Mouse (Mus musculus) hindbrain, embryonic 15.5 days (tissue): ENCODE results near the gene 2900026A02Rik. TPM values are rescaled to one million over a fixed set of nuclear protein-coding genes. Genes with fewer than 3 reads are reported as not detected.

Experiments
- ATAC-seq: fragments of 200-750 bp; cut with Nextera tagmentation; 2 replicates; pipeline ENCODE4 v1.8.0; 2017; ENCODE audit warnings: low read depth, moderate number of reproducible peaks, moderate TSS enrichment; ENCODE audit not compliant: low FRiP score
- H3K27ac ChIP-seq: fragments of 300-500 bp; sonication (generic); replicated peaks from 2 replicates; pipeline ENCODE4 v1.5.1; 2015; ENCODE audit warnings: mild to moderate bottlenecking, inconsistent platforms
- H3K27me3 ChIP-seq: fragments of 300-500 bp; sonication (generic); 2 replicates; pipeline ENCODE4 v1.6.1; 2015; ENCODE audit warnings: control low read depth, inconsistent platforms
- H3K36me3 ChIP-seq: fragments of 300-500 bp; sonication (generic); 2 replicates; pipeline ENCODE4 v1.6.1; 2015; ENCODE audit warnings: control low read depth, inconsistent platforms
- H3K4me1 ChIP-seq: fragments of 300-500 bp; sonication (generic); replicated peaks from 2 replicates; pipeline ENCODE4 v1.6.1; 2015; ENCODE audit warnings: control low read depth, inconsistent platforms
- H3K4me2 ChIP-seq: fragments of 300-500 bp; sonication (generic); 2 replicates; pipeline ENCODE4 v1.6.1; 2015; ENCODE audit warnings: moderate library complexity, mild to moderate bottlenecking, inconsistent platforms
- H3K4me3 ChIP-seq: fragments of 300-500 bp; sonication (generic); 2 replicates; pipeline ENCODE4 v1.5.1; 2015; ENCODE audit warnings: mild to moderate bottlenecking, inconsistent platforms
- H3K9ac ChIP-seq: fragments of 300-500 bp; sonication (generic); 2 replicates; pipeline ENCODE4 v1.6.1; 2015; ENCODE audit warnings: inconsistent platforms
- H3K9me3 ChIP-seq: fragments of 300-500 bp; sonication (generic); 2 replicates; pipeline ENCODE4 v1.6.1; 2016; ENCODE audit warnings: control low read depth, inconsistent platforms
- WGBS: fragments of 180-500 bp; shearing (Covaris S2); methylation state at CpG from one replicate; pipeline ENCODE4 v1.1.7; 2015; 5-methylcytosine and 5-hydroxymethylcytosine counted together
- polyA plus RNA-seq: library from polyadenylated mRNA; unstranded; fragments of >200 nt; fragmentation: Nextera tagmentation; extraction: Ambion mirVana; gene quantifications from 2 replicates; pipeline ENCODE4 v1.2.1, GENCODE M21; 2015

Gene 2900026A02Rik
- polyA plus RNA-seq, 1 experiment from 2014 or later: 3.9 TPM

- ATAC-seq: no peak
- 87% methylated on average over 17 of the region's 17 CpGs for WGBS
Measured at GRCm38 (mm10) chr5:113097551-113097950, 123.5 kb downstream of the 2900026A02Rik start.

DNA sequence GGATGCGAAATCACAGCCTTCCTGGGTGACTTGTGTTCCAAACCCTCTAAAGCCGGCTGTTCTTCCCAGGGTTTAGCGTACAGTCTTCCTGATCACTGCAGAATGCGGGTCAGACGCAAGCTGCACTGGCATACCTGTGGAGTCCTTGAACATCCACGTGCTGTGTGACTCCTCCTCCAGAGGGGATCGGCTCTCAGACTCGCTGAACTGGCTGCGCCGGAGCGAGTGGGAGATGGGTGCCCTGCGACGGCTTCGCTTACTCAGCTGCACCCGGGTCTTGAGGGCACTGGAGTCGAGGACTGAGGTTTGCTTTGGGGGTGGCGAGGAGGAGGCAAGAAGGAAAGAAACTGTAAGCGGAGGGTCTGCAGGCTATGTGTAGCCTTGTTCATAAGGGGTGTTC, 125.6 kb downstream of the 2900026A02Rik start:
- Histone ChIP-seq H3K36me3 (no peaks in the 10 kb centered on the region), H3K9ac (no peak overlapping the region), H3K4me1 (no peaks in the 10 kb centered on the region), H3K4me2 (no peak overlapping the region), H3K9me3 (no peaks in the 10 kb centered on the region), H3K27me3 (no peaks in the 10 kb centered on the region), H3K4me3 (no peak overlapping the region), H3K27ac (no peak overlapping the region)
- 93% methylated on average over 18 of the region's 18 CpGs for WGBS
- no peak for ATAC-seq

More at GRCm38 (mm10) chr5:113097551-113097950, 123.5 kb downstream of the 2900026A02Rik start:
- Histone ChIP-seq H3K9me3 (no peaks in the 10 kb centered on the region), H3K36me3 (no peaks in the 10 kb centered on the region), H3K27me3 (no peaks in the 10 kb centered on the region), H3K27ac (no peak overlapping the region), H3K9ac (no peak overlapping the region), H3K4me2 (no peak overlapping the region), H3K4me1 (peaks cover 5% of the 10 kb centered on the region), H3K4me3 (no peak overlapping the region)

DNA sequence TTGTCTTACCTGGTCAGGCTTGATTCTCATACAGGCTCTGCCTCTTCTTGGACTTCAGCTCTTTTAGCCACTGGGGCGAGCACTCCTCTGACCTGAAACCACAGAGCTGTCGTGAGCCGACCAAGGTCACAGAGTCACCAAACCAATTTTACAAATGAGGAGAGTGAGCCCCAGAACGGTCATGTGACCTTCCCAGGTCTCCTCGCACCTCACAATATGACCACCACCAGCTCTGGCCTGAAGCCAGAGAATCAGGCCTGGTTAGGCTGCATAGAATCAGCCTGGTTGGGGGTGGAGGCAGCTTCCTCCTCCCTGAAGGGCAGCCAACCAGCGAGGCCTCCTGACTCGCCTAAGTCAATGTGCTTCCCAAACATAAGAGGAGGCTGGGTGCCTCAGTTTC, 128.6 kb downstream of the 2900026A02Rik start:
- no peaks in the 10 kb centered on the region for H3K9me3 ChIP-seq
- WGBS: 75% methylated on average over 7 of the region's 7 CpGs
- no peaks in the 10 kb centered on the region for H3K36me3 ChIP-seq
- no peak for ATAC-seq
- H3K4me2 ChIP-seq: no peak overlapping the region
- H3K27ac ChIP-seq: no peak overlapping the region
- no peak overlapping the region for H3K4me3 ChIP-seq
- H3K4me1 ChIP-seq: no peaks in the 10 kb centered on the region
- H3K27me3 ChIP-seq: no peaks in the 10 kb centered on the region
- no peak overlapping the region for H3K9ac ChIP-seq

DNA sequence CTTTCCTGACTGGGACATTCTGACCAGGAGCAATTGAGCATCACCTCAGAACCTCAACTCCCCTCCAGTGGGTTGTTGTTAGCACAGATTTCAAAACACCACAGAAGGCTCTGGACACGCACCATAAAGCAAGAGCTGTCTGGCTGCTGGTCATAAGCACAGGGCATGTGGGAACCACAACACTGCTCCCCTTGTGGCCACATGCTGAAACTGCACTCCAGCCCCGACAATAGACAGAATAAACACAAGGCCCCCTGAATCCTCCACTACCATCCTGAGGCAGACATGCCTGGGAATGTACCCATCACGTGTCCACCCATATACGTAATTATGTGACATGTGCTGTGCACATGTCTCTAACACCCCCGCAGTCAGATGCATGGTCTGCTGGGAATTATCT, 129.9 kb downstream of the 2900026A02Rik start:
- no peak overlapping the region for H3K4me3 ChIP-seq

DNA sequence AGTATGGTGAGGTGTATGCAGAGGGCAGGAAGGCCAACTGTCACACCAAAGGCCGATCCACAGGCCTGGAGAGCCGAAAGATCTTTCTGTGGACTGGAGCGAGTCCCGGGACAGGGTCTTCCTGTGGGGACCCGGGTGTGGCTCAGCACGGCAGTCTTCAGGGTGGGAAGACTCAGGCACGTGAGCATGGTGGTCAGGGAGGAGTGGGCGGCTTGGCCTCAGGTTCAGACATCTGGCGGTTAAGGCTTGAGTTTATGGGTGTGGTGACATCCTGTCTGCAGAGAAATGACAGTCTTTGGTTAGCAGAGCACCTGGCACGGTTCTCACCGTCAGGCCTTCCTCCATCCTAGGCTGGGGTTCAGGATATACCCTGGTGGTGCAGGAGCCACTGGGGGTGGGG, 130.3 kb downstream of the 2900026A02Rik start:
- Histone ChIP-seq H3K9ac (no peak overlapping the region), H3K4me2 (no peak overlapping the region), H3K4me3 (no peak overlapping the region), H3K27ac (0 out of 2 replicates have a peak overlapping the region, but pooled peaks have one; percentile 22), H3K9me3 (no peaks in the 10 kb centered on the region), H3K36me3 (no peaks in the 10 kb centered on the region), H3K4me1 (peaks cover 16% of the 10 kb centered on the region), H3K27me3 (no peaks in the 10 kb centered on the region)
- 92% methylated on average over 11 of the region's 11 CpGs for WGBS
- ATAC-seq: no peak

More for the DNA sequence above, 129.9 kb downstream of the 2900026A02Rik start:
- no peaks in the 10 kb centered on the region for H3K9me3 ChIP-seq
- no peak overlapping the region for H3K4me2 ChIP-seq
- 51% methylated on average over 5 of the region's 5 CpGs for WGBS
- H3K9ac ChIP-seq: no peak overlapping the region
- no peak for ATAC-seq
- H3K4me1 ChIP-seq: peaks cover 12% of the 10 kb centered on the region
- no peaks in the 10 kb centered on the region for H3K27me3 ChIP-seq
- H3K36me3 ChIP-seq: no peaks in the 10 kb centered on the region
- H3K27ac ChIP-seq: no peak overlapping the region

DNA sequence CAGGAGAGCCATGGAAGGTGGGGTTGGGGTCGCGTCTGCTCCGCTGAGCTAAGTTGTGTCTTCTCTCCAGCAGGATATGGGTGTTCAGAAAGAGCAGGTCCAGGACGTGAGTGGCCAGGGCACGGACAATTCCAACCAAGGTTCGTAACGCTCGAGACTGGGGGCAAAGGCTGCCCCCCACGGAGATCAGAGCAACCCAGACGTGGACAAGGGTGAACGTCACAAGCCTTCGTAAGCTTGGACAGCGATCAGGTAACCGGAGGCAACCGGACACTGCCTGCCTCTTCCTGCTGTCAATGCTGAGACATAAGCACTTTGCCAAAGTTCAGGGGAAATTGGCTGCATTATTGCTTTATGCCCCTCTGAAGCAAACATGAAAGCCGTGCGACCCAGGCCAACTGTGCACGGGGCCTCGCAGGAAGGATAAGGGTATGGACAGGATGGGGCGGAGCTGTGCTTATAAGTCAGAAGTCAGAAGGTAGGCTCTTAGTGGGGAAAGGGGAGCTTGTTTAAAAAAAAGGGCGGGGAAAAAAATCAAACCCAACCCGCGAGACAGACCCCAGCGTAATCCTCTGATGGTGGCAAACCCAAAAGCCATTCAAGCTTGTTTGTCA, 130.9 kb downstream of the 2900026A02Rik start:
- 90% methylated on average over 24 of the region's 24 CpGs for WGBS
- H3K27ac ChIP-seq: 0 out of 2 replicates have a peak overlapping the region, but pooled peaks have one; percentile 22
- no peak for ATAC-seq

GRCm38 (mm10) chr5:113087465-113087864, 133.6 kb downstream of the 2900026A02Rik start:
- Histone ChIP-seq H3K36me3 (no peaks in the 10 kb centered on the region), H3K4me2 (no peak overlapping the region), H3K27me3 (no peaks in the 10 kb centered on the region), H3K27ac (no peak overlapping the region), H3K4me1 (peaks cover 19% of the 10 kb centered on the region), H3K9ac (no peak overlapping the region), H3K9me3 (no peaks in the 10 kb centered on the region), H3K4me3 (no peak overlapping the region)
- ATAC-seq: no peak
- 80% methylated on average over 2 of the region's 2 CpGs for WGBS

More for the DNA sequence above, 130.9 kb downstream of the 2900026A02Rik start:
- no peak overlapping the region for H3K4me2 ChIP-seq
- H3K36me3 ChIP-seq: no peaks in the 10 kb centered on the region
- H3K27me3 ChIP-seq: no peaks in the 10 kb centered on the region
- no peak overlapping the region for H3K9ac ChIP-seq
- H3K9me3 ChIP-seq: no peaks in the 10 kb centered on the region
- H3K4me1 ChIP-seq: peaks cover 19% of the 10 kb centered on the region
- no peak overlapping the region for H3K4me3 ChIP-seq

GRCm38 (mm10) chr5:113086990-113087389, 134.0 kb downstream of the 2900026A02Rik start:
- no peaks in the 10 kb centered on the region for H3K36me3 ChIP-seq
- 54% methylated on average over 4 of the region's 4 CpGs for WGBS
- no peaks in the 10 kb centered on the region for H3K9me3 ChIP-seq
- peak overlapping the region; percentile 63 for H3K27ac ChIP-seq
- H3K27me3 ChIP-seq: no peaks in the 10 kb centered on the region
- H3K4me2 ChIP-seq: no peak overlapping the region
- H3K9ac ChIP-seq: no peak overlapping the region
- peaks cover 19% of the 10 kb centered on the region for H3K4me1 ChIP-seq
- no peak for ATAC-seq
- no peak overlapping the region for H3K4me3 ChIP-seq

- ATAC-seq: no peak
- peaks cover 19% of the 10 kb centered on the region for H3K4me1 ChIP-seq
- no peaks in the 10 kb centered on the region for H3K9me3 ChIP-seq
- no peak overlapping the region for H3K9ac ChIP-seq
- no peaks in the 10 kb centered on the region for H3K27me3 ChIP-seq
- 61% methylated on average over 12 of the region's 12 CpGs for WGBS
- peak overlapping the region; percentile 63 for H3K27ac ChIP-seq
- no peak overlapping the region for H3K4me3 ChIP-seq
- H3K36me3 ChIP-seq: no peaks in the 10 kb centered on the region
- H3K4me2 ChIP-seq: no peak overlapping the region
Measured at GRCm38 (mm10) chr5:113086439-113086838, 134.6 kb downstream of the 2900026A02Rik start.

GRCm38 (mm10) chr5:113085931-113086330, 135.1 kb downstream of the 2900026A02Rik start:
- WGBS: 60% methylated on average over 2 of the region's 2 CpGs
- Histone ChIP-seq H3K4me2 (no peak overlapping the region), H3K27me3 (no peaks in the 10 kb centered on the region), H3K4me1 (peaks cover 19% of the 10 kb centered on the region), H3K27ac (peak overlapping the region; percentile 63), H3K9ac (no peak overlapping the region), H3K36me3 (no peaks in the 10 kb centered on the region), H3K4me3 (no peak overlapping the region), H3K9me3 (no peaks in the 10 kb centered on the region)
- no peak for ATAC-seq

- Histone ChIP-seq H3K4me2 (no peak overlapping the region), H3K9me3 (no peaks in the 10 kb centered on the region), H3K27ac (no peak overlapping the region), H3K9ac (no peak overlapping the region), H3K36me3 (no peaks in the 10 kb centered on the region), H3K4me1 (peaks cover 23% of the 10 kb centered on the region), H3K4me3 (no peak overlapping the region), H3K27me3 (no peaks in the 10 kb centered on the region)
- WGBS: 79% methylated on average over 2 of the region's 2 CpGs
- no peak for ATAC-seq
Measured at GRCm38 (mm10) chr5:113084309-113084708, 136.7 kb downstream of the 2900026A02Rik start.

GRCm38 (mm10) chr5:113082356-113083168, 138.5 kb downstream of the 2900026A02Rik start:
- peaks cover 23% of the 10 kb centered on the region for H3K4me1 ChIP-seq
- H3K36me3 ChIP-seq: no peaks in the 10 kb centered on the region
- H3K4me2 ChIP-seq: no peak overlapping the region
- H3K27me3 ChIP-seq: no peaks in the 10 kb centered on the region
- no peaks in the 10 kb centered on the region for H3K9me3 ChIP-seq
- H3K27ac ChIP-seq: no peak overlapping the region
- no peak overlapping the region for H3K4me3 ChIP-seq
- 68% methylated on average over 19 of the region's 19 CpGs for WGBS
- no peak overlapping the region for H3K9ac ChIP-seq
- no peak for ATAC-seq
